Mouse (Mus musculus) lung, postnatal 14 days (tissue): ENCODE results near the gene Phospho1.

Source experiments
- DNase-seq: peaks from one replicate; pipeline ENCODE4 v3.0.0; 2021

Phospho1 gene

DNA sequence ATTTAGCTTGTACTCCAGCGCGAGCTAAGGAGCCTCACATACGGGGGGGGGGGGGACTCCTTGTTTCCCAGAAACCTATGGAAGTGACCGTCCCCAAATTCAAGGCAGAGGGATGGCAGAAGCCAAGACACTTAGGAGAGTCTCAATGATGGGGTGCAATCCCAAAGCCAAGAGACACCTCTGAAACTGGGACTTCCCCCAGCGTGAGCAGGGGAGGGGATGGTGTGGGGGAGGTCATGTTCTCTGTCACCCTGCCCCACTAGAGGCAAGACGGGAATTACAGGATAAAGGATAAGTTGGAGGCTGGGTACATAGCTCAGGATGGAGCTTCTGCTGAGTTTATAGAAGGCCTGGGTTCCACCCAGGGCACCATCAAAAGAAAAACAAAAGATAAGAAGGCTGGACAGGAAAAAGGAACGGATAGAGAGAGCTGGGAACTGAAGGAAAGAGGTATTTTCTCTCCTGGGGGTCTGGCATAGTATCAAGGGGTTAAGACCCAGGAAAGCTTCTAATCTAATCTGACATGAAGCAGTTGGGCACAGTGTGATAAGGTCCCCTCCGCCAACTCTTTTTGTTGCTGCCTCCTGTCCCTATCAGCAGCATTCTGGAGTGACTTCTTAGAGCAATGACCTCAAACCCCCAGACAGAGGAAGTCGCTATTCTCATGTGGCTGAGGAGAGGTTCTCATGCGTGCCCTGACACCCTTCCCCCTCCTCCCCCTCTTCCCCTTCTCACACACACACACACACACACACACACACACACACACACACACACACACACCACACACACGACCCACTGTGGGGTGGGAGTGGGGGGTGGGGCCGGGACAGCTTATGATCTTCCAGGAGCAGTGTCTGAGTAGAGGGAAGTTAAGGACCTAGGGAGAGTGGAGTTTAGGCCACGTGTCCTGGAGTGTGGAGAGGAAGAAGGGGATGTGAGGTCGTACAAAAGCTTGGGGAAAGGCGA is 10.7 kb downstream of the Phospho1 start:
- DNase-seq = no peak

DNA sequence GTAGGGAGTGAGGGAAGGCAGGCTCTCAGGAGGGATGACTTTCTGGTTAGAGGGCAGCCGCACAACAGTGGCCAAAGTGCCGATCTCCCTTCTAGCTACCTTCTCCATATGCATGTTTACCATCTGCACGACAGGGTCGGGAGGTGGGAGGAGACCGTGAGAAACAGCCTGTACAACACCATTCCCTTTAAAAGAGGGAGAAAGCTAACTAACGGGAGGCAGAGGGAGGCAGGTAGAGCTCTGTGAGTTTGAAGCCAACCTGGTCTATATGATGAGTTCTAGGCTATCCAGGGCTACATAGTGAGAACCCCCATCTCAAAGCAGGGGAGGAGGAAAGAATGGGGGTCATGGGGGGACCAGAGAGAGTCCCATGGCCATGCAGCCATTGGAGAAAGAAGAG is 11.5 kb downstream of the Phospho1 start:
- DNase-seq = no peak

DNA sequence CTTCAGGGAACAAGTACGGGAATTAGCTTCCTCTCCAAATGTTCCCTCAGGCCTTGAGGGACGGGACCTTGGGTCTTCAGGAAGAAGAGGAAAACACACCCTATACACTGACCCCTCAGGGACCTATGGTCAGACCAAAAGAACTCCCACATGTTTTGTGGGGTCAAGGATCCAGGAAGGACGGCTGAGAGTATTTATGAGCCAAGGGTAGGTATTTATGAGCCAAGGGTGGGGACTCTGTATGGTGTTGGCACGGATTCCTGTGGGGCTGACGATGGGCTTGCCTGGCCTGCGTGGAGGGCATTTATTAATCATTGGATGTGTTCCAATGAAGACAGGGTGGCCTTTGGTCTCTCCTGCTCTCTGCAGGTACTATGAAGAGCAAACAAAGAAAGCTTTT is 12.1 kb downstream of the Phospho1 start:
- DNase-seq = no peak

DNA sequence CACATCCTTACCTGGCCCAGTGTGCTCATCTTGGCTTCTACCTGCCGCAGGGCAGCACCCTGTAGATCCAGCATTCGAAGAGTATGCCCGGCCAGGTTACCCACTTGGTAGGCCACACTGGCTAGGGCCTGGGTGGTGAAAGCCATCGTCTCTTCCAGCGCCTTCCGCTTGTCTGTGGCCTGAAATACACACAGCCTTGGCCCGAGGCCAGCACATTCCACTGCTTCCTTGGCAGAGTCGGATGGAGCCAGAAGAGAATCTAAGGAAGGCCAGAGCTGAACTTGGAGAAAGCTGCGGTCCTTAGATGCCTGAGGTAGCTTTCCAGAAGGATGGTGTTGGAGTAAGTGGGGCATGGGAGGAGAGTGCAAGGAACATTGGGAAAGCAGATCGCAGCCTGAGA is 12.8 kb downstream of the Phospho1 start, which contains the start of gene Gngt2:
TSS of gene Gngt2 (plus strand) at position 158 of the 400 bp plus-strand sequence.
- peak; percentile 94 for DNase-seq

DNA sequence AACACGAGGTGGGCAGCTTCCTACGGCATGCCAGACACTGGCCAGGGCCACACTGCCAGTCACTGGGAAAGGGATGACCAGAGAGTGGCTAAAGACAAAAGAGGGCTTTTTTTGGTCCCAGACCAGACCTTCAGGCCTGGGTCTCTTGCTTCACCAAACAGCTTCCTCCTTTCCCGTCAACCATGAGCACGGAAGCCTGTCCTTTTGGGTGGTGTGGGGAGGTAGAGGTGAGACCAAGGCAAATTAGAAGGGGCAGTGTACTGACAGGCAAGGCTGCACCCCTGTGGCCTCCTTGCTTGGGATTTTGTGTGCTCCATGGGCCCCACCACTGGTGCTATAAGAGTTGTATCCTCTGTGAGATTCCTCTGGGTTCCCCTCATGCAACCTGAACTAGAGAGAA is 14.3 kb downstream of the Phospho1 start:
- no peak for DNase-seq

DNA sequence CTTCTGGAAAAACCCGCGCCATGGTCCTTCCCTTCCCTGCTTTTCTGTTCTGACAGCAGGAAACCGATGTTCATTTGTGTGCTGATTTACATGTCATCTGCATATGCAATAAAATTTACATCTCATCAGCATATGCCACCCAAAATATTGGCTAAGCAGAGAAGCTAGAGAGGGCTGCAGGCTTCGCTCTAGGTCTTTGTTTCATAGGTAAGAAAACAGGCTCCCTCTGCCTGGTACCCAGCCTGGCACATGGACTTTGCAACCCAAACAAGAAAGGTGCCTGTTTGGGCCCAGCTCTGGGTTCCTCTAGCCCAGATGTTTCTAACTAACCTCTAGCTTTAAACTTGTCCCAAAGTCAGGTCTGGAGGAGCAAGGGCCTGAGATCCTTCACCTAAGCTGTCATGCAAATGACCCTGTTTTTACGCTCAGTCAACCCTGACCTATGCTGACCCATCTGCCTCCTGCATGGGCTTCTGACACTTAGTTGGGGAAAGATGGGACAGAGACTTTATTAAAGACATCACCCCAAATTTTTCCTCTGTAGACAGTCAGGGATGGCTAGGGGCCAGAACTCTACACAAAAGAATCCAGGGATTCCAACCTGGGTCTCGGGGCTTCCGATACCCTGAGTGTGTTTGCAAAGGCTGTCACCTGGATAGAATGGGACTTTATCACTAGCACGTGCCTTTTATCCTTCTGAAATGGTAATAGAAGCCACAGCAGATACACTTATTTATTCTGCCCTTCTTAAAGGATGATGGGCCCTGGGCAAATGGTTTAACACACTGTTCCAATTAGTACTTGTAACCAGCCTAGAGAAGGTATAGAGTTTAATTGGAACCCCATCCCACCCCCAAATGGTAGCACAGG is 14.9 kb downstream of the Phospho1 start:
- DNase-seq = no peak

DNA sequence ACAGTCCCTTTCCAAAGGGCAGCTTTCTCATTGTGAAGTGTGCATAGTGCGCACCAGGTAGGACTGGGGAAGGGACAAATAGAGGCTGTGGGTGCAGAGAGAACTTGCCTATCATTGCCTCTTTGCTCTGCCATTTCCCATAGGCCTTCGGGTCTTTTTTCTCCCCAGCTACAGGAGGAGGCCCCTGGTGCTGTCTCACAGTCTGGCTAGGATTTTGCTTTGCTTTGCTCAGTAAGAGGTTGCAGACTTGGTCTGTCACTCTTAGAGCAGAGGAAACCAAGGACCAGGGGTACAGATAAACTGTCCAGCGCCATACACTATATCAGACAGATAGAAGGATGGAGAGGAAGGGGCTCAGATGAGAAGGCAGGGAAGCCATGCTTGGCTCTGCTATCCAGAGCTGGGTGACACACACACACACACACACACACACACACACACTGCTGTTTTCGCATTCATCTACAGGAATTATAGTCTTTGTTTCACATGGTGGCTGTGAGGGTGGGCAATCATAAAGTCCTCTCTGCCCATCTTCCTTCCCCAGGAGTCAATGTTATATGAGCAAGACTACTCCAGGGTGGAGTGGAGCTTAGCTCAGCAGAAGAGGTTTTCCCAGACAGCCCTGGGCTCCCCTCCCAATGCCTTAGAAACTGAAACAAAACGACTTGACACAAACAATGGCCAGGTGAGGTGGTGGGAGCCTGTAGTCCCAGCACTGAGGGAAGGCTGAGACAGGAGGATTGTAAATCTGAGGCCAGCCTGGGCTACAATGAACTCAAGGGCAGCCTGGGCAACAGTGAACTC is 16.6 kb downstream of the Phospho1 start:
- DNase-seq = no peak

DNA sequence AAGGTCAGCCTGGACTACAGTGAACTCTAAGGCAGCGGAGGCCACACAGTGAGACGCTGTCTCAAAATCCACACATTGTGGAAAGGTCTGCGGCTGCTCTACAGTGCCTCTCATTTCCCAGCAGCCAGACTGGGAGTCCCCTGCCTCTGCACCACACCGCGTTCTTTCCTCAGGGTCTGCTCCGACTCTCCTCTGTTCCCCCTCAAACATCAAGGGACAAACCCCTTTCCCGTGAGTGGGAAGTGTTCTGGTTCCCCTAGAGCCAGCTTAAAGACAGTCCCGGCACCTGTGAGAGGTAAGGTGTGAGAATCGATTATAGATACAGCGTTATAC is 17.2 kb downstream of the Phospho1 start:
- DNase-seq = no peak

DNA sequence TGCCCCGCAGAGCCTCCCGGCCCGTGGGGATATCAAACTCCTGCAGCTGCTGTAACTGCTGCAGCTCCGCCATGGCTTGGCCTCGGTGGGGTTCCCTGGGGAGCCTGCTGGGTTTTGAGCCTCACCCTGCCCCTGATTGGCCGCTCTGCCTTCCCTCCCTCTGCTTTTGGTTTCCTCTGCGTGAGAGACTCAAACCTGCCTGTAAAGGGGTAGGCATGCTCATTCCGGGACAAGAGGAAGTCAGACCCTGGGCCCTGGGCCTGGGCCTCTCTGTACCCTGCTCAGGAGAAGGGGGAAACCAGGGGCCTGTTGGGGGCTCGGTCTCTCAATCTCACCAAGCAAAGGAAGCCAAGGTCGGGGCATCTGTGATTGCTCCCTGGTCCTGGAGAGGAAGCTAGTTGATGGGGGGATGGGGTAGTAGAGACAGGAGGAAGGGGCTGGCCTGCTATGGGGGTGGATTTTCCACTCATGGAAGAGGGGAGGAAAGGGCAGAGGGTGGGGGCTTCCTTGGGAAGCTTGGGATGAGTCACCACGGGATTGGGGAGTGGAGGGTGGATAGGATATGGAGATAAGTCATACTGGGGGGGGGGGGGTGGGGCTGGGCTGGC is 17.9 kb downstream of the Phospho1 start, which contains the start of gene Abi3:
TSS of gene Abi3 (minus strand) at position 403 of the 608 bp plus-strand sequence.
- DNase-seq = peak; percentile 52

DNA sequence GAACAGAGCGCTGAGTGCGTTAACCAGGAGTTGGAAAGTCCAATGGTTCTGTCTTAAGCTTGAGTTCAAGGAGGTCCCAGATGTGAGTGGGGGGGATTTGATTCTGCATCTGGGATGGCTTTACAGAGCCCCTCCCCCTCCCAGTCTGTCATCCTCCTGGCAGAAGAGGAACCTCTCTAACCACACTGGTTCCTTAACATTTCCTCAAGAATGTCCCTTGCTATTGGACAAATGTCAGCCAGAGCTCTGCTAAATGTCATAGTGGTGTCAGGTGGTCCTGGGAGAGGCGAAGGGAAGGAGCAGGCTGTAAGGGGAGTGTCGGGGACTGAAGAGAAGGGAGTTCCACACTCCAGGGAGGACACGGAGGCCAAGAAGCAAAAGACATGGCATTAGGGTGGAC is 18.7 kb downstream of the Phospho1 start:
- DNase-seq = no peak

DNA sequence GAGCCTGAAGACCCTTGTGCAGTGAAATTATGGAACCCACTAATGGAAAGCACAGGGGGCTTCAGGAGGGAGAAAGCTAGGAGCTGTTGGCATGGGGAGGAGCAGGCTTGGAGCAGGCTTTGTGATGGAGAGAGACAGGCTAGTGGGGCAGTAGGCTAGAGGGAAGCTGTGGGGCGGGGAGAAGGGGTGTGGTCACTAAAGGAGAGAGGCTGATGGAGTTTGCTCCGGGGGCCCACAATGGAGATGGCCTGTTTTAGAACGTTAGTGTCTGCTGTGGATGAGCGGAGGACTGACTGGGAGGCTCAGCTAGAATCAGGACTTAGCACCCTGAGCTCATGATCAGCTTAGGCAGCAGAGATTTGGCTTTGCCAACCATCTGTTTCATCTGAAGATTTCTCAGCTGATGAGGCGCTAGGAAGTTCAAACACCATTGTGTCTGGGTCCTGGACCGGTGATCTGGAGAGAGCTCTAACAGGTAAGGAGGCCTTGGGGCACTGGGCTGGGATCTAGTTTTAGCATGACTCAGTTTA is 19.2 kb downstream of the Phospho1 start:
- DNase-seq = no peak

DNA sequence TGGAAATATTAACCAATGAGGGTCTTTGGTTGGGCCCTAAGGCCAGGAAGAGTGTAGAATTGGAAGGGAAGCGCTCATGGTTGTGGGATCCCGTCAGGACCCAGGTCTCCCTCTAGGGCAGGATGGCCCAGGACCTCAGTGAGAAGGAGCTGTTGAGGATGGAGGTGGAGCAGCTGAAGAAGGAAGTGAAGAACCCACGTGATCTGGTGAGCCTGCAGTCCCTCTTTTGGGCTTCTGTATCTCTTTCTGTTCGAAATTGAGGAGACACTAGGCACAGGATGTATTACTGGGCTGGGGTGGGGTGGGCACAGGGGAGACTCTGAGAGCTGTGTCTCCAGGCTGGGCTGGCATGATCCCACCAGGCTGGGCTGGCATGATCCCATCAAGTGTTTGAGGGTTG is 20.6 kb downstream of the Phospho1 start:
- no peak for DNase-seq

DNA sequence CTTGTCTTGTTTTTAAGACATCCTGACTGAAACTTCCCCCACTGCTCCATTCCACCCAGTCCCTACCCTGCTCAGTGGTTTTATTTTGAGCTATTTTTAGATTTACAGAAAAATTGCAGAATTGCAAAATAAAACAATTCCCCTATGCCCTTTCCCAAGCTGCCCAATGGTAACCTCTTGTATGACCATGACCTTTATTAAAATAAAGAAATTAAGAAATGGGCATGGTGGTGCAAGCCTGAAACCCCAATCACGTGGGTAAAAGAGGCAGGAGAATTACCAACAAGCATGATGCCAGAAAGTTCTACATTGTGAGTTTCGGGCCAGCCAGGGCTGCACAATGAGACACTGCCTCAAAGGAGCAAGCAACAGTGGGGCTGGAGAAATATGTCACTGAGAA is 26.6 kb downstream of the Phospho1 start:
- no peak for DNase-seq

DNA sequence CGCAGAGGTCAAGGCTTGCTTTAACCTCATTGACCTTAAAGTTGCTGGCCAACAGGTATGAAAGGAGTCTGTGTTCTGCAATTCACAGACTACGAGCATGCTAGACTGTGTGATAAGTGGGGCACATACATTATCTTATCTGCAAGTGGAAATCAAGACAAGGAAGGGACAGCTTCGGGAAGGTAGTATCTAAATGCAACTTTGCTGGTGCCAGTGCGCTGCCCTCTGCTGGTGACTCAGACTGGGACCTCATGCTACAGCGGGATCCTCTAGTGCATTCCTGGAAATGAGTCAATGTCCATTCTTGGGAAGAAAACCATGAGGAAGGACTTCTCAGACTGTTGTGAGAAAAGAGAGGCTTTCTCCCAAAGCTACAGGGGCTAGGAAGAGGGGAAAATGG is 29.4 kb downstream of the Phospho1 start:
- DNase-seq = peak; percentile 86

DNA sequence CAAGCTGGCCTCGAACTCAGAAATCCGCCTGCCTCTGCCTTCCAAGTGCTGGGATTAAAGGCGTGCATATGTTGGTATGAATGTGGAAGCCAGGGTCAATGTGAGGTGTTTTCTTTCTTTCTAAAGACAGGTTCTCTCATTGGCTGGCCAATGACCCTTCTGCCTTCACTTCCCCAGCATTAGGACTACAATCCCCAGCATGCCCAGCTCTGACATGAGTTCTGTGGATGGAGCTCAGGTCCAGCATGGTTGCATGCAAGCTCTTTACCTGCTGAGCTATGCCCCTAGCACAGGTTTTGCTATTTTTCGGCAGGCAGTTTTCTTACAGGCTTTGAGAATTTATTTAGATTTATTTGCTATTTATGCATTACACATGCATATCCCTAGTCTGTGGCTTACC is 33.0 kb downstream of the Phospho1 start:
- no peak for DNase-seq

DNA sequence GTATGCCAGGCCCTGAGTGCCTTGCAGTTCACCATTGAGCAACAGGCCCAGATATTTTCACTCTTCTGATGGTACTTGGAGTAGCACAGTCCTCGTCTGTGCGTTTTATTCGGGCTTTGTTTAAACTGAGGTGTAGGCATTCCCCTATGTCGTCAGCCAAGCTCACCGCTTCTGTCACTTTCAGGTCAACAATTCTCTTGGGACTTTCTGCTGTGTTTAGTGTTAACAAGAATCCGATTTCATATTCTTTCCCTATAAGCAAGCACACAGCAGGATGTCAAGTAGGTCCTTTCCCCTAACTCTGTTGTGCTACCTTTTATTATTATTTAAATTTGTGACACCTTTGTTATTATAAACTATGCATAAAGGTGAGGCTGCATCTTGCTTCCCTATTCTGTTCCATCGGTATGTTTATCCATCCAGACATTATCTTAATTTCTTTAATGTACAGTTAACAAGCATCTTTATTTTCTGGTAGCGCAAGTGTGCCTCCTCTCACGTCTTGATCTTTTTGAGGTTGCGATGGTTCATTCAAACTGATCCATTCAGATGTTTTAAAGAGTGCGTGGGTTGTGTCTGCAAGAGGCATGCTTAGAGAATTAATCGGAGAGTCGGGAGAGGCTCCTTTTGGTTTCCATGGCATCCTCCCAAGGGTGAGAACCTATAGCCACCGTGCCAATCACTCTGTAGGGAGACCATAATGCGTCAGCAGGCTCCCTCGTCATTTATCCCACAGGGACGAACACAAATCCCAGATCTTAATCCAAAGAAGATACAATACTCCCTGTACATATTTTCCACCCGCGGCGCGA is 33.6 kb downstream of the Phospho1 start:
- no peak for DNase-seq

DNA sequence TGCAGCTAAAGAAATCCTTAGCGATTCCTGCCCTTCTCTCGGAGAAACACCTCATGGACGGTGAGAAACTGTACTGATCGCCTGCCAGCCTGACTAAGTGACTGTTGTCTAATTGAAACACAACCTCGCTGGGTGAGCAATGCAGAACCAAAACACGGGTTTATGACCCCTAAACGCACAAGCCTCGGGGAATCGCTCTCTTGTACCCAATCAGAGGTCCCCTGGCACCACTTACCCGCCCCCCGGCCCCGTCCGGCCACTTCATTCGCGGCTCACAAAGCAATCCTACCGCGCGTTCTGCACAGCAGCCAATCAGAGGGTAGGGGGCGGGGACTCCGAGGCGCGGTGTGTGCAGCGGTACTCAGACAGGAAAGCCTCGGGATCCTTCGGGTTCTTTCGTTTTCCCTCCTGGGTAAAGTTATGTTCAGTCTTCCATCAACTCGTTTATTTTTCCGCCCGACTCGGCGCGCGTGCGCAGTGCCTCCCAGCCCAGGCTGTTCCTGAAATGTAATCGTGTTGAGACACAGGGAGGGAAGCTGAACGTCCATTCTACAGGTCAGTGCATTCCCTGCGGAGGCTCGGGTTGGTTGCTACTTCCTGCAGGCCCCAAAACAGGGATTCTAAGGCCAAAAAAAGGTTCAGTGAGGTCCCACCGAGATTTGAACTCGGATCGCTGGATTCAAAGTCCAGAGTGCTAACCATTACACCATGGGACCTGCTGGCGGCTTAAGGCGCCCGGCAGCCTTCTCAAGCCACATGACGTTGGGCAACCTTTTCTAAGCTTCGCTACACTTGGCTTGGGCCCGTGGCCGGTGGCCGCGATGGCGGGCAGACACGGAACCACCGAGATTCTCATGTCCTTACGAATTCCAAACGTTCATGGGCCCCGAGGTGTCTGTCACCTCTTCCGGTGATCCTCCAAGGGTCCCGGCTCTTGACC is 34.5 kb downstream of the Phospho1 start:
- peak; percentile 98 for DNase-seq

DNA sequence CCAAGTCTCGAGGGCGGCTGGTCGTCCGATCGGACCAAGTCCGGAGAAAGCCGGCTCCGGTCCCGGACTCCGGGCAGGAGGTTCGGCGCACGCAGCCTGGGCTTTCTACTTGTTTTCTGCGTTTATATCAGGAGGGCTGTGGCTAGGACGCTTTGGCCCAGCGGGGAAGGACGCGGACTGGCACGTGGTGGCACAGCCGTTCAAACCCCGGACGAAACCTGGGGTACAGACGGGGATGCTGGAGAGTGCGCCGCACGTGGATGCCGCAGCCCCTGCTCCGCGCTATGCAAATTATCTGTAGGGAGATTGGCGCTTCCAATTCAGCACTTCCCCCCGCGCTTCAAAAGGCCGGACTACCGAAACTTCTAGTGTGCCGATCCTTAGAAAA is 35.2 kb downstream of the Phospho1 start:
- DNase-seq = peak; percentile 60

DNA sequence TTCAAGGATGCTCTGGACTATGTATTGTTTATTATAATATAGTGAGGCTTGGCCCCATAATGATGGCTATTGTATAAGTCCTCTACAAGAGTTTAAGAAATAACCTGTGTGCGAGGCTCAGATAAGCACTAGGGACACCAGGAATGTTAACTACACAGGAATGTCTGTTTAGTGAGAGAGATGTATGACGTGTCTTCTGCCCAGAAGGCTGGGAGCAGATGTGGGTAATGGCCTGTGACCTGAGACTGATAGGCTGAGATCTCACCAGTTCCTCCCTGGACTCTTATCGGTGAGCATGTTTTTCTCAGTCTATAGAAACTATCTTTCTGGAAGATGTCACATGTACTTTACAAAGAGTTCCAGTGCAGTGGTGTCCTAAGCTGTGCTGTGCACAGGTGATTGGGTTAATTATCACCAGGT is 35.8 kb downstream of the Phospho1 start:
- no peak for DNase-seq

DNA sequence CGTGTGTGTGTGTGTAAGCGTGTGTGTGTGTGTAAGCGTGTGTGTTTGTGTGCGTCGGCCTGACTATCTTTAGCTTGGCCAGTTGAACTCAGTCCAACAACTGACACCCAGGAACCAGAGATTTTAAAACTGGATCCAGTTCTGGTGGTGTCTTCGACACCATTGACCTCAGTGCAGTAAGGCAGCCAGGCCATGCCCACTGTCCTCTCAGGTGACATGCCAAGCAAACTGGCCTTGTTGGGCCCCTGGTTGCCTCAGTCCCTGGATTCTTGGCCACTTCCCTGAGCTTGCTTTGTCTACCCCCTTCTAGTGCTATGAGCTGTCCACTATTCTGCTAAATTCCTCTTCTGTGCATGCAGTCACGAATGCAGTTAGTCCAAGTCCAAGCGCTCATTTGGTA is 37.1 kb downstream of the Phospho1 start:
- DNase-seq = no peak
